Mouse (Mus musculus) forebrain, postnatal 0 days (tissue): ENCODE data around the gene Ube3b. TPM values are rescaled to one million over a fixed set of nuclear protein-coding genes. Genes with fewer than 3 reads are reported as not detected.

Source experiments
- ATAC-seq: fragments of 200-750 bp; cut with Nextera tagmentation; 2 replicates; pipeline ENCODE4 v1.8.0; 2017; ENCODE audit warnings: mild to moderate bottlenecking, moderate library complexity
- DNase-seq: peaks from one replicate; pipeline ENCODE4 v3.0.0-alpha.2; 2015
- H3K27ac ChIP-seq: fragments of 300-500 bp; sonication (generic); 2 replicates; pipeline ENCODE4 v1.5.1; 2014; ENCODE audit warnings: low read depth, mild to moderate bottlenecking, antibody characterized with exemption, low read length, moderate library complexity, mixed read lengths
- H3K27me3 ChIP-seq: fragments of 300-500 bp; sonication (generic); 2 replicates; pipeline ENCODE4 v1.6.1; 2014; ENCODE audit warnings: mild to moderate bottlenecking, low read length, mixed read lengths; ENCODE audit not compliant: insufficient read depth
- H3K36me3 ChIP-seq: fragments of 300-500 bp; sonication (generic); 2 replicates; pipeline ENCODE4 v1.6.1; 2014; ENCODE audit warnings: mild to moderate bottlenecking, moderate library complexity; ENCODE audit not compliant: insufficient read depth
- H3K4me1 ChIP-seq: fragments of 300-500 bp; sonication (generic); 2 replicates; pipeline ENCODE4 v1.6.1; 2014; ENCODE audit warnings: antibody characterized with exemption; ENCODE audit not compliant: insufficient read depth
- H3K4me2 ChIP-seq: fragments of 300-500 bp; sonication (generic); 2 replicates; pipeline ENCODE4 v1.6.1; 2014; ENCODE audit warnings: low read depth, mild to moderate bottlenecking, moderate library complexity
- H3K4me3 ChIP-seq: fragments of 300-500 bp; sonication (generic); 2 replicates; pipeline ENCODE4 v1.5.1; 2014; ENCODE audit warnings: low read depth, low read length, mixed read lengths
- H3K9ac ChIP-seq: fragments of 300-500 bp; sonication (generic); 2 replicates; pipeline ENCODE4 v1.6.1; 2014; ENCODE audit warnings: mild to moderate bottlenecking
- H3K9me3 ChIP-seq: fragments of 300-500 bp; sonication (generic); 2 replicates; pipeline ENCODE4 v1.6.1; 2016; ENCODE audit warnings: low read length
- CTCF ChIP-seq: sonication (generic); IDR thresholded peaks from 2 replicates; pipeline ENCODE4 v1.5.1; 2016; ENCODE audit warnings: antibody characterized with exemption, control low read depth, low read depth
- WGBS: fragments of 180-500 bp; shearing (Covaris S2); extraction: QIAGEN DNeasy Blood & Tissue Kit; methylation state at CpG from one replicate; pipeline ENCODE4 v1.1.7; 2014; 5-methylcytosine and 5-hydroxymethylcytosine counted together
- polyA plus RNA-seq: library from polyadenylated mRNA; unstranded; fragments of >200 nt; fragmentation: Nextera tagmentation; extraction: Ambion mirVana; gene quantifications from 2 replicates; pipeline ENCODE4 v1.2.1, GENCODE M21; 2015
- total RNA-seq: library from RNA; depleted of rRNA; stranded (reverse); fragments of >200 nt; gene quantifications from 2 replicates; pipeline ENCODE4 v1.2.3, GENCODE M21; 2014

Gene Ube3b
- total and polyA plus RNA-seq, 2 experiments from 2014 or later, result 35.2 to 46.8 TPM

- ATAC-seq, result peak; percentile 13
- H3K27ac ChIP-seq, result no peak overlapping the region
Observed at GRCm38 (mm10) chr5:114444368-114444692, 63.9 kb downstream of the Ube3b start.

GRCm38 (mm10) chr5:114449011-114449410 is 68.6 kb downstream of the Ube3b start:
- Histone ChIP-seq H3K27ac (no peak overlapping the region), H3K4me3 (no peak overlapping the region), H3K36me3 (peaks cover 21% of the 10 kb centered on the region), H3K4me1 (no peaks in the 10 kb centered on the region), H3K27me3 (no peaks in the 10 kb centered on the region), H3K9me3 (no peaks in the 10 kb centered on the region), H3K9ac (no peak overlapping the region), H3K4me2 (no peak overlapping the region)
- no peak for TF ChIP-seq CTCF
- ATAC-seq, result no peak
- 93% methylated on average over 4 of the region's 4 CpGs for WGBS
- DNase-seq, result no peak

More at GRCm38 (mm10) chr5:114444368-114444692, 63.9 kb downstream of the Ube3b start:
- WGBS, result 2% methylated on average over 21 of the region's 21 CpGs
- Histone ChIP-seq H3K27me3 (no peaks in the 10 kb centered on the region), H3K4me2 (peak overlapping the region; percentile 75), H3K9ac (peak overlapping the region; percentile 67), H3K9me3 (no peaks in the 10 kb centered on the region), H3K36me3 (no peaks in the 10 kb centered on the region; the same call in none of the 2 replicates), H3K4me1 (no peaks in the 10 kb centered on the region), H3K4me3 (peak overlapping the region; percentile 83)
- no peak for TF ChIP-seq CTCF
- DNase-seq, result no peak

- Histone ChIP-seq H3K9me3 (no peaks in the 10 kb centered on the region), H3K4me3 (no peak overlapping the region), H3K36me3 (peaks cover 12% of the 10 kb centered on the region), H3K4me2 (no peak overlapping the region), H3K4me1 (no peaks in the 10 kb centered on the region), H3K9ac (no peak overlapping the region), H3K27ac (no peak overlapping the region), H3K27me3 (no peaks in the 10 kb centered on the region)
- WGBS, result 76% methylated on average over 9 of the region's 9 CpGs
- ATAC-seq (peak; percentile 66), DNase-seq (no peak)
- no peak for TF ChIP-seq CTCF
Observed at GRCm38 (mm10) chr5:114456287-114456686, 75.9 kb downstream of the Ube3b start.

GRCm38 (mm10) chr5:114456995-114457605 is 76.7 kb downstream of the Ube3b start:
- Histone ChIP-seq H3K36me3 (peaks cover 6% of the 10 kb centered on the region), H3K27me3 (0 out of 2 replicates have a peak, but pooled peaks cover 6% of the 10 kb centered on the region), H3K4me1 (no peaks in the 10 kb centered on the region), H3K4me3 (no peak overlapping the region), H3K27ac (no peak overlapping the region), H3K9me3 (no peaks in the 10 kb centered on the region), H3K4me2 (no peak overlapping the region), H3K9ac (no peak overlapping the region)
- 0 out of 2 replicates have a peak, but pooled peaks have one; percentile 16 for ATAC-seq
- TF ChIP-seq CTCF, result no peak
- peak; percentile 34 for DNase-seq
- 75% methylated on average over 16 of the region's 16 CpGs for WGBS

GRCm38 (mm10) chr5:114461238-114461637 is 80.8 kb downstream of the Ube3b start:
- no peaks in the 10 kb centered on the region for H3K4me1 ChIP-seq

GRCm38 (mm10) chr5:114462067-114463040 is 81.9 kb downstream of the Ube3b start:
- no peak for DNase-seq
- H3K36me3 ChIP-seq, result no peaks in the 10 kb centered on the region
- no peak for ATAC-seq
- no peak overlapping the region for H3K4me2 ChIP-seq
- no peaks in the 10 kb centered on the region for H3K9me3 ChIP-seq
- H3K9ac ChIP-seq, result no peak overlapping the region
- 71% methylated on average over 24 of the region's 24 CpGs for WGBS
- H3K27ac ChIP-seq, result no peak overlapping the region
- no peak for TF ChIP-seq CTCF
- H3K4me3 ChIP-seq, result no peak overlapping the region
- peaks cover 6% of the 10 kb centered on the region; the same call in 1 of the 2 replicates for H3K27me3 ChIP-seq
- H3K4me1 ChIP-seq, result no peaks in the 10 kb centered on the region

More at GRCm38 (mm10) chr5:114461238-114461637, 80.8 kb downstream of the Ube3b start:
- Histone ChIP-seq H3K27me3 (peaks cover 6% of the 10 kb centered on the region; the same call in 1 of the 2 replicates), H3K4me3 (no peak overlapping the region), H3K36me3 (no peaks in the 10 kb centered on the region), H3K9ac (no peak overlapping the region), H3K4me2 (no peak overlapping the region), H3K9me3 (no peaks in the 10 kb centered on the region), H3K27ac (no peak overlapping the region)
- ATAC-seq (peak; percentile 50), DNase-seq (peak; percentile 76)
- TF ChIP-seq CTCF, result peak; percentile 91
- WGBS, result 2% methylated on average over 7 of the region's 7 CpGs

- Histone ChIP-seq H3K4me1 (no peaks in the 10 kb centered on the region; the same call in 1 of the 2 replicates), H3K27me3 (peaks cover 7% of the 10 kb centered on the region), H3K4me2 (no peak overlapping the region), H3K9me3 (no peaks in the 10 kb centered on the region), H3K27ac (no peak overlapping the region), H3K36me3 (no peaks in the 10 kb centered on the region), H3K9ac (no peak overlapping the region), H3K4me3 (no peak overlapping the region)
- TF ChIP-seq CTCF, result no peak
- no peak for DNase-seq
- no peak for ATAC-seq
- 80% methylated on average over 2 of the region's 2 CpGs for WGBS
Observed at GRCm38 (mm10) chr5:114464561-114464960, 84.2 kb downstream of the Ube3b start.
